Mouse (Mus musculus) bone marrow macrophage, adult 2 months (primary cell): ENCODE measurements around the gene Grm4.
"Not testable (repeated sequence)": the region's sequence is repeated elsewhere in the genome, so short reads cannot be mapped to it uniquely, and the experiment has no call there.

Source experiments
- CTCF ChIP-seq: IDR thresholded peaks from 2 replicates; pipeline ENCODE4 v1.5.1; 2012; ENCODE audit warnings: low read depth, mild to moderate bottlenecking, low read length, moderate library complexity
- POLR2A ChIP-seq: IDR thresholded peaks from 2 replicates; pipeline ENCODE4 v1.6.1; 2012; ENCODE audit warnings: mild to moderate bottlenecking, low read depth, low read length, borderline replicate concordance

DNA sequence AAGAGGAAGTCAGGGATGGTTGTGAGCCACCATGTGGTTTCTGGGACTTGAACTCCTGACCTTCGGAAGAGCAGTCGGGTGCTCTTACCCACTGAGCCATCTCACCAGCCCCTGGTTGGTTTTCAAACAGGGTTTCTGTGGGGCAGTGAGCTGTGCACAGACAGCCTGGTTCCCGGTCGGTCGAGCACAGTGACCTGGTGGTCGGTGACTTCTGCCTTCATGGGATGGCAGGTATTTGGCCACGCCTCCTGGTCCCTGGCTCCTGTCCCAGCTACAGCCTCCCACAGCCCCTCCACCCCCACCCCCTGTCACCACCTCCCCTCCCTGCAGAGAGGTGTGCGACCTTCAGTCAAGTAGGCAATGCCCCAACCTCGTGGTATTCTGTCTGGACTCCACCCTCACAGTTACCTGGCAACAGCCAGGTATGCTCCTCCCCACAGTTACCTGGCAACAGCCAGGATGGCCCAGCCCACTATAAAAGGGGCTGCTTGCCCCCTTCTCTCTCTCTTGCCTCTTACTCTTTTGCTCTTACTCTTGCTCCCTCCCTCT lies 140.2 kb downstream of the Grm4 start:
- TF ChIP-seq POLR2A, CTCF: not testable (repeated sequence)
